Mouse (Mus musculus): ENCODE measurements around the gene Atp11a. TPM values are rescaled to one million over a fixed set of nuclear protein-coding genes. Genes with fewer than 3 reads are reported as not detected.
A peak's percentile ranks its signal among the peaks of the same experiment; 100 is the strongest.

Gene Atp11a
- polyA plus RNA-seq, 1 experiment from 2014 or later: 15.6 TPM

DNA sequence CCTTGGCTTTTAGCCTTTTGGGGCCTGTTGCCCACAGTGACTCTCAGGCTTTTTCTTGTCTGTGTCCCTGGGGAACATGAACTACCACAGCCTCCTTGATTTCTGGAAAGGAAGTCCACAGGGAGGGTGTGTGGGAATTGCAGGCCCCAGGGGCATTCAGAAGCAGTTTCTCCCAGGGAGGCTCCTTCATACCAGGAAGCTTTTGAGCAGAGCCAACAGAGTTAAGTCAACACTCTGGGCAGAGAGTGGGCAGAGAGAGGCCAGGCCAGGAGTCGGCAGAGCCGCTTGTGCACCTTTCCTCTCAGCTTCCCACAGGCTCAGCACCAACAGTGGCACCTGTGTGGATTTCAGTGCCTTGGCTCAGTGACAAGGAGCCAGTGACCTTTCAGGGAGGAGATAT is 51.2 kb downstream of the Atp11a start:
- ATAC-seq (replicated peaks; ENCODE audit: insufficient number of reproducible peaks, low FRiP score, low TSS enrichment): no peak
- H3K27me3 ChIP-seq (ENCODE audit: control insufficient read depth, insufficient read depth, low read length): no peaks in the 10 kb centered on the region
- no peaks in the 10 kb centered on the region for H3K9me3 ChIP-seq (replicated peaks; ENCODE audit: control insufficient read depth, low read length)
- no peak overlapping the region for H3K9ac ChIP-seq (ENCODE audit: low read depth, low read length)
- 75% methylated on average over 2 of the region's 2 CpGs for WGBS (ENCODE audit: insufficient replicate concordance)
- no peak overlapping the region for H3K4me3 ChIP-seq (ENCODE audit: low read depth, low read length)
- H3K4me1 ChIP-seq (ENCODE audit: control insufficient read depth, insufficient read depth, low read length): peaks cover 5% of the 10 kb centered on the region; the same call in 1 of the 2 replicates
- H3K36me3 ChIP-seq (ENCODE audit: control insufficient read depth, insufficient read depth, low read length): peaks cover 2% of the 10 kb centered on the region; the same call in 1 of the 2 replicates
- H3K4me2 ChIP-seq: no peak overlapping the region
- H3K27ac ChIP-seq (ENCODE audit: low read depth, low read length): no peak overlapping the region

- WGBS (ENCODE audit: insufficient replicate concordance): 82% methylated on average over 2 of the region's 2 CpGs
- ATAC-seq (replicated peaks; ENCODE audit: insufficient number of reproducible peaks, low FRiP score, low TSS enrichment): no peak
- no peak overlapping the region for H3K9ac ChIP-seq (ENCODE audit: low read depth, low read length)
- H3K4me2 ChIP-seq: no peak overlapping the region
- H3K27ac ChIP-seq (ENCODE audit: low read depth, low read length): no peak overlapping the region
- peaks cover 5% of the 10 kb centered on the region; the same call in 1 of the 2 replicates for H3K4me1 ChIP-seq (ENCODE audit: control insufficient read depth, insufficient read depth, low read length)
- peaks cover 2% of the 10 kb centered on the region; the same call in 1 of the 2 replicates for H3K36me3 ChIP-seq (ENCODE audit: control insufficient read depth, insufficient read depth, low read length)
- H3K9me3 ChIP-seq (replicated peaks; ENCODE audit: control insufficient read depth, low read length): no peaks in the 10 kb centered on the region
- no peak overlapping the region for H3K4me3 ChIP-seq (ENCODE audit: low read depth, low read length)
- no peaks in the 10 kb centered on the region for H3K27me3 ChIP-seq (ENCODE audit: control insufficient read depth, insufficient read depth, low read length)
Measured at GRCm38 (mm10) chr8:12809516-12809915, 52.7 kb downstream of the Atp11a start.

- Histone ChIP-seq H3K9ac (ENCODE audit: low read depth, low read length) (no peak overlapping the region), H3K4me2 (no peak overlapping the region), H3K27me3 (ENCODE audit: control insufficient read depth, insufficient read depth, low read length) (no peaks in the 10 kb centered on the region), H3K4me3 (ENCODE audit: low read depth, low read length) (no peak overlapping the region), H3K9me3 (replicated peaks; ENCODE audit: control insufficient read depth, low read length) (no peaks in the 10 kb centered on the region), H3K36me3 (ENCODE audit: control insufficient read depth, insufficient read depth, low read length) (peaks cover 2% of the 10 kb centered on the region; the same call in 1 of the 2 replicates), H3K4me1 (ENCODE audit: control insufficient read depth, insufficient read depth, low read length) (peaks cover 5% of the 10 kb centered on the region; the same call in 1 of the 2 replicates), H3K27ac (ENCODE audit: low read depth, low read length) (no peak overlapping the region)
- 34% methylated on average over 6 of the region's 6 CpGs for WGBS (ENCODE audit: insufficient replicate concordance)
- no peak for ATAC-seq (replicated peaks; ENCODE audit: insufficient number of reproducible peaks, low FRiP score, low TSS enrichment)
Measured at GRCm38 (mm10) chr8:12811231-12811630, 54.4 kb downstream of the Atp11a start.

DNA sequence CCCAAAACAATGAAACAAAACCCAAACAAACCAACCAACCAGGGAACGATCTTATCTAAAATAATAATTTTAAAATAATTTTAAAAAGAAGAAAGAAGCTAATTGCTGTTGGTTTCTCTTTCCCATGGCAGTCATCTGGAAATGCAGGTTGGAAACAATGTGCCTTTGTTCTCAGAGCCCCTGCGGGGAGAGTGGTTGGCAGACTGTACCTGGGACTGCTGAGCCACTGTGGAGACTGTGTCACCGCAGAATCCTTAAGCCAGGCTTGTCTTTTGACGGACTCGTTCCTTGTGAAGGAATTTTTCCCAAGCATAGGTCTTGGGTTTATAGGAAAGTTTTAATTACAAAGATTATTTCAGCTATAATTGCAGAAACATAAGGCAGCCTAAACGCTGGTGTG is 59.6 kb downstream of the Atp11a start:
- WGBS (ENCODE audit: insufficient replicate concordance): 85% methylated on average over 6 of the region's 6 CpGs

GRCm38 (mm10) chr8:12822892-12823291 is 66.1 kb downstream of the Atp11a start:
- H3K36me3 ChIP-seq (ENCODE audit: control insufficient read depth, insufficient read depth, low read length): peaks cover 6% of the 10 kb centered on the region

More for the DNA sequence above, 59.6 kb downstream of the Atp11a start:
- no peak overlapping the region for H3K4me3 ChIP-seq (ENCODE audit: low read depth, low read length)
- H3K9ac ChIP-seq (ENCODE audit: low read depth, low read length): no peak overlapping the region
- H3K9me3 ChIP-seq (replicated peaks; ENCODE audit: control insufficient read depth, low read length): no peaks in the 10 kb centered on the region
- no peak overlapping the region for H3K4me2 ChIP-seq
- H3K4me1 ChIP-seq (ENCODE audit: control insufficient read depth, insufficient read depth, low read length): no peaks in the 10 kb centered on the region
- H3K36me3 ChIP-seq (ENCODE audit: control insufficient read depth, insufficient read depth, low read length): 0 out of 2 replicates have a peak, but pooled peaks cover 5% of the 10 kb centered on the region
- no peak overlapping the region for H3K27ac ChIP-seq (ENCODE audit: low read depth, low read length)
- no peaks in the 10 kb centered on the region for H3K27me3 ChIP-seq (ENCODE audit: control insufficient read depth, insufficient read depth, low read length)
- no peak for ATAC-seq (replicated peaks; ENCODE audit: insufficient number of reproducible peaks, low FRiP score, low TSS enrichment)

GRCm38 (mm10) chr8:12824562-12824961 is 67.7 kb downstream of the Atp11a start:
- 43% methylated on average over 10 of the region's 10 CpGs for WGBS (ENCODE audit: insufficient replicate concordance)
- H3K4me1 ChIP-seq (ENCODE audit: control insufficient read depth, insufficient read depth, low read length): peaks cover 27% of the 10 kb centered on the region
- peak overlapping the region; percentile 63; the same call in 1 of the 2 replicates for H3K27ac ChIP-seq (ENCODE audit: low read depth, low read length)
- H3K4me3 ChIP-seq (ENCODE audit: low read depth, low read length): no peak overlapping the region
- ATAC-seq (replicated peaks; ENCODE audit: insufficient number of reproducible peaks, low FRiP score, low TSS enrichment): peak; percentile 55; the same call in 1 of the 2 replicates
- peaks cover 6% of the 10 kb centered on the region for H3K36me3 ChIP-seq (ENCODE audit: control insufficient read depth, insufficient read depth, low read length)
- H3K4me2 ChIP-seq: peak overlapping the region; percentile 0; the same call in 1 of the 2 replicates
- H3K9me3 ChIP-seq (replicated peaks; ENCODE audit: control insufficient read depth, low read length): no peaks in the 10 kb centered on the region
- no peaks in the 10 kb centered on the region for H3K27me3 ChIP-seq (ENCODE audit: control insufficient read depth, insufficient read depth, low read length)
- no peak overlapping the region for H3K9ac ChIP-seq (ENCODE audit: low read depth, low read length)

More at GRCm38 (mm10) chr8:12822892-12823291, 66.1 kb downstream of the Atp11a start:
- Histone ChIP-seq H3K4me1 (ENCODE audit: control insufficient read depth, insufficient read depth, low read length) (peaks cover 27% of the 10 kb centered on the region), H3K9ac (ENCODE audit: low read depth, low read length) (no peak overlapping the region), H3K27ac (ENCODE audit: low read depth, low read length) (no peak overlapping the region), H3K4me3 (ENCODE audit: low read depth, low read length) (no peak overlapping the region), H3K4me2 (no peak overlapping the region), H3K27me3 (ENCODE audit: control insufficient read depth, insufficient read depth, low read length) (no peaks in the 10 kb centered on the region), H3K9me3 (replicated peaks; ENCODE audit: control insufficient read depth, low read length) (no peaks in the 10 kb centered on the region)
- 41% methylated on average over 7 of the region's 7 CpGs for WGBS (ENCODE audit: insufficient replicate concordance)
- ATAC-seq (replicated peaks; ENCODE audit: insufficient number of reproducible peaks, low FRiP score, low TSS enrichment): no peak

GRCm38 (mm10) chr8:12825236-12825635 is 68.4 kb downstream of the Atp11a start:
- Histone ChIP-seq H3K9ac (ENCODE audit: low read depth, low read length) (no peak overlapping the region), H3K36me3 (ENCODE audit: control insufficient read depth, insufficient read depth, low read length) (peaks cover 6% of the 10 kb centered on the region), H3K4me2 (0 out of 2 replicates have a peak overlapping the region, but pooled peaks have one; percentile 0), H3K27ac (ENCODE audit: low read depth, low read length) (0 out of 2 replicates have a peak overlapping the region, but pooled peaks have one; percentile 63), H3K9me3 (replicated peaks; ENCODE audit: control insufficient read depth, low read length) (no peaks in the 10 kb centered on the region), H3K27me3 (ENCODE audit: control insufficient read depth, insufficient read depth, low read length) (no peaks in the 10 kb centered on the region), H3K4me1 (ENCODE audit: control insufficient read depth, insufficient read depth, low read length) (peaks cover 27% of the 10 kb centered on the region), H3K4me3 (ENCODE audit: low read depth, low read length) (no peak overlapping the region)
- no peak; the same call in 1 of the 2 replicates for ATAC-seq (replicated peaks; ENCODE audit: insufficient number of reproducible peaks, low FRiP score, low TSS enrichment)
- 23% methylated on average over 6 of the region's 6 CpGs for WGBS (ENCODE audit: insufficient replicate concordance)

DNA sequence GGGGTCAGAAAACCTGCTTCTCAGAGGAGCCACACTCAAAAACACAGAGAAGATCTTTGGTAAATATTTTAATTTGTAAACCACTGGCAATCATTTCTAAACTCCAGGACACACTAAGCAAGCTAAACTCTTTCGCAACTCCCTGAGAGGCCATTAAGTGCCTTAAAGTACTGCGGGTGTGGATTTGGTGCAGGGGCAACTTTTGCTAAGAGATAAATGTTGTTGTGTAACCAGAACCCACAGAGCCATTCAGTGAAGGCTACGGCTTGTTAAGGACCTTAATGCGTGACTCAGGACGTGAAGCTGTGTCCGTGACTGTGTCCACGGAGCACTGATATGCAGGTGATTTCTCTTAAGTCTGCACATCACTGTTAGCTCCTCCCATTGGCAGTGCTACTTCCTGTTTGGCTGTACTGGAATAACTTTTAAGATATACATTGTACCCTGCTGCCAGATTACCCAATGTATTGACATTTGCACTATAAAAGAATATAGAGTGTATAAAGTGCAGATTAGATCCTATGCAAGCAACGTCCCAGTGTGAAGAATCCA is 68.9 kb downstream of the Atp11a start:
- Histone ChIP-seq H3K4me2 (no peak overlapping the region), H3K4me1 (ENCODE audit: control insufficient read depth, insufficient read depth, low read length) (peaks cover 27% of the 10 kb centered on the region), H3K9me3 (replicated peaks; ENCODE audit: control insufficient read depth, low read length) (no peaks in the 10 kb centered on the region), H3K9ac (ENCODE audit: low read depth, low read length) (no peak overlapping the region), H3K36me3 (ENCODE audit: control insufficient read depth, insufficient read depth, low read length) (peaks cover 6% of the 10 kb centered on the region), H3K4me3 (ENCODE audit: low read depth, low read length) (no peak overlapping the region), H3K27me3 (ENCODE audit: control insufficient read depth, insufficient read depth, low read length) (no peaks in the 10 kb centered on the region), H3K27ac (ENCODE audit: low read depth, low read length) (0 out of 2 replicates have a peak overlapping the region, but pooled peaks have one; percentile 63)
- 66% methylated on average over 8 of the region's 8 CpGs for WGBS (ENCODE audit: insufficient replicate concordance)
- no peak for ATAC-seq (replicated peaks; ENCODE audit: insufficient number of reproducible peaks, low FRiP score, low TSS enrichment)

DNA sequence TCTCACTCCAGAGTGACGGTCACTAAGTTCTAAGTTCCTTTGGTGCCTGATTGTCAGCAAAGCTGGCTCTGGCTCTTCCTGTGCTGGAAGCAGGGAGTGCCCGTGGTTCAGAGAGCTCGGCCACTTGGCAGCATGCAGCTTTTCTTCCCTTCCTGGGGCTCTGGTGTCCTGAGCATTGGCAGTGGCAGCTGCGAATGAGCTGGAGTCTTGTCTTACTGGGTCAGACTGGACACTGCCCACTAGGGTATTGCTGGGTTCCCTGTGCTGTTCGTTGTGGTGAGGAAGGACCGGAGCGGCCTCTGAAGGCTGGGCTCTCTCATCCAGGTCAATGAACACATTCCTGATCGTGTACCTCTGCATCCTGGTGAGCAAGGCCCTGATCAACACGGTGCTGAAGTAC is 70.3 kb downstream of the Atp11a start:
- Histone ChIP-seq H3K36me3 (ENCODE audit: control insufficient read depth, insufficient read depth, low read length) (peaks cover 11% of the 10 kb centered on the region), H3K27ac (ENCODE audit: low read depth, low read length) (no peak overlapping the region), H3K4me1 (ENCODE audit: control insufficient read depth, insufficient read depth, low read length) (peaks cover 27% of the 10 kb centered on the region), H3K9me3 (replicated peaks; ENCODE audit: control insufficient read depth, low read length) (no peaks in the 10 kb centered on the region), H3K4me3 (ENCODE audit: low read depth, low read length) (no peak overlapping the region), H3K4me2 (no peak overlapping the region), H3K9ac (ENCODE audit: low read depth, low read length) (no peak overlapping the region), H3K27me3 (ENCODE audit: control insufficient read depth, insufficient read depth, low read length) (no peaks in the 10 kb centered on the region)
- 87% methylated on average over 9 of the region's 9 CpGs for WGBS (ENCODE audit: insufficient replicate concordance)
- no peak for ATAC-seq (replicated peaks; ENCODE audit: insufficient number of reproducible peaks, low FRiP score, low TSS enrichment)
